Mouse (Mus musculus) stomach, postnatal 0 days (tissue): Measurements from ENCODE around the gene Misp. TPM values are rescaled to one million over a fixed set of nuclear protein-coding genes. Genes with fewer than 3 reads are reported as not detected.

Source experiments
- ATAC-seq: fragments of 200-750 bp; cut with Nextera tagmentation; 2 replicates; pipeline ENCODE4 v1.8.0; 2017; ENCODE audit not compliant: low FRiP score, low TSS enrichment
- DNase-seq: peaks from one replicate; pipeline ENCODE4 v3.0.0-alpha.2; 2016; ENCODE audit warnings: low spot score
- H3K27ac ChIP-seq: fragments of 300-500 bp; sonication (generic); replicated peaks from 2 replicates; pipeline ENCODE4 v1.5.1; 2014; ENCODE audit warnings: mild to moderate bottlenecking, control low read depth
- H3K27me3 ChIP-seq: fragments of 300-500 bp; sonication (generic); 2 replicates; pipeline ENCODE4 v1.6.1; 2014; ENCODE audit warnings: low read length; ENCODE audit not compliant: control insufficient read depth, insufficient read depth
- H3K36me3 ChIP-seq: fragments of 300-500 bp; sonication (generic); 2 replicates; pipeline ENCODE4 v1.6.1; 2014; ENCODE audit warnings: low read length, mixed read lengths; ENCODE audit not compliant: control insufficient read depth, insufficient read depth
- H3K4me1 ChIP-seq: fragments of 300-500 bp; sonication (generic); replicated peaks from 2 replicates; pipeline ENCODE4 v1.6.1; 2014; ENCODE audit warnings: antibody characterized with exemption; ENCODE audit not compliant: control insufficient read depth, insufficient read depth
- H3K4me2 ChIP-seq: fragments of 300-500 bp; sonication (generic); replicated peaks from 2 replicates; pipeline ENCODE4 v1.6.1; 2014; ENCODE audit warnings: low read depth, mild to moderate bottlenecking, control low read depth, moderate library complexity
- H3K4me3 ChIP-seq: fragments of 300-500 bp; sonication (generic); 2 replicates; pipeline ENCODE4 v1.5.1; 2014; ENCODE audit warnings: low read depth, low read length, control low read depth
- H3K9ac ChIP-seq: fragments of 300-500 bp; sonication (generic); 2 replicates; pipeline ENCODE4 v1.6.1; 2014; ENCODE audit warnings: mild to moderate bottlenecking, low read length, control low read depth, mixed read lengths
- H3K9me3 ChIP-seq: fragments of 300-500 bp; sonication (generic); 2 replicates; pipeline ENCODE4 v1.6.1; 2016; ENCODE audit warnings: low read length; ENCODE audit not compliant: control insufficient read depth
- CTCF ChIP-seq: IDR thresholded peaks from 2 replicates; pipeline ENCODE4 v1.5.1; 2016; ENCODE audit warnings: antibody characterized with exemption, low read depth, mild to moderate bottlenecking, moderate library complexity
- EP300 ChIP-seq: optimal IDR thresholded peaks from 2 replicates; pipeline ENCODE3; 2016; ENCODE audit warnings: antibody characterized with exemption
- WGBS: fragments of 180-500 bp; shearing (Covaris S2); extraction: QIAGEN DNeasy Blood & Tissue Kit; methylation state at CpG from one replicate; pipeline ENCODE4 v1.1.7; 2014; 5-methylcytosine and 5-hydroxymethylcytosine counted together
- polyA plus RNA-seq: library from polyadenylated mRNA; unstranded; fragments of >200 nt; fragmentation: Nextera tagmentation; extraction: Ambion mirVana; gene quantifications from 2 replicates; pipeline ENCODE4 v1.2.1, GENCODE M21; 2015

Gene Misp
- polyA plus RNA-seq, 1 experiment from 2014 or later = 58.0 TPM

DNA sequence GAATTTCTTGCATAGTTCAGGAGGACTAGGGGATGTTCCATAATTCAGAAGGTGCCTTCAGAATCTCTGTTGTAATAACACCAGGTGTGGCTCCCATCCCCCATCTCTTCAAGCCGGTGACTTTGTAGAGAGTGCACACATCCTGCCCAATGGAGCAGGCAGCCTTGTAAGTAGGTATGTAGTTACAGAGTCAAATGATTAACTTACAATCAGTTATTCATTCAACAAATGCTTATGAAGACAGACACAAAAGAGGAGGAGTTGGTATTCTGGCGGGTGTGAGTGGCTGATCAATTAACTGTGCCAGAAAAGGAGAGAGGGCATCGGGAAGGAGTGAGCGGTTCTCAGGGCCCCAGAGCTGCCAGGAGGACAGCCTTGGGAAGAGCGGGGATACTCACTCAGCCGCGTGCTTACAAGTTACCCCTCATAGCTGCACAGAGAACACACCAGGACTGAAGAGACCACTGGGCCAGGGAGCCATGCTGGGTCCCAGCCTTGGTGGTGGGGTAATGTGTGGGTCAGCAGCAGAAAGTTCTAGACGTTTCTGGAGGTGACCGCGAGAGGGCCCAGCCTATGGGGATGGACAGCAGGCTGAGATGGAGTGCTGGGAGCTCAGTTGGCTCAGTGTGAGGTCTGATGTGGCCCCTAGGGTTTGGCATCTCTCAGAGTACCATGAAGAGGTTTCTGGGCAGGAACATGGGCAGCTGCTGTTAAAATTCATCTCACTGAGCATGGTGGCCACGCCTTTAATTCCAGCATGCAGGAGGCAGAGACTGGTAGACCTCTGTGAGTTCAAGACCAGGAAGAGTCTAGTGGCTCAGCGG lies 4.9 kb upstream of the Misp start:
- H3K4me3 ChIP-seq = no peak overlapping the region
- no peak overlapping the region for H3K4me2 ChIP-seq
- WGBS = 78% methylated on average over 12 of the region's 12 CpGs
- H3K36me3 ChIP-seq = no peaks in the 10 kb centered on the region
- H3K9me3 ChIP-seq = no peaks in the 10 kb centered on the region
- H3K4me1 ChIP-seq = no peaks in the 10 kb centered on the region
- no peak overlapping the region for H3K27ac ChIP-seq
- DNase-seq = no peak
- no peak overlapping the region for H3K9ac ChIP-seq
- TF ChIP-seq CTCF (no peak), EP300 (no peak)
- no peak for ATAC-seq
- no peaks in the 10 kb centered on the region for H3K27me3 ChIP-seq

DNA sequence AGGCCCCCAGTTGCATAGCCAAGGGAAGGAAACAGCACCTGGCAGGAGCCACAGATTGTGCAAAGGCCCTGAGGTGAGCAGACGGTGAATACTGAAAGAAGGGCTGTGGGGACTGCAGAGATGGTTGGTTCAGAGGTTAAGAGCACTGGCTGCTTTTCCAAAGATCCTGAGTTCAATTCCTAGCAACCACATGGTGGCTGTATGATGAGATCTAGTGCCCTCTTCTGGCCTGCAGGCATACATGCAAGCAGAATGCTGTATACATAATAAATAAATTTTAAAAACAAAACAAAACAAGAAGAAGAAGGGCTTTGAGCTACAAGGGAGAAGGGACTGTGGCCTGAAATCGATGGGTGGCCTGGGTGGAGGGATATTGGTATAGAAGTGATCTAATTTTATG lies 3.7 kb upstream of the Misp start:
- no peak overlapping the region for H3K4me3 ChIP-seq
- H3K27me3 ChIP-seq = no peaks in the 10 kb centered on the region
- H3K9me3 ChIP-seq = no peaks in the 10 kb centered on the region
- H3K27ac ChIP-seq = 0 out of 2 replicates have a peak overlapping the region, but pooled peaks have one; percentile 24
- no peak for DNase-seq
- WGBS = 67% methylated on average over 2 of the region's 2 CpGs
- H3K9ac ChIP-seq = no peak overlapping the region
- H3K4me2 ChIP-seq = no peak overlapping the region
- TF ChIP-seq EP300 (no peak), CTCF (peak; percentile 64)
- no peaks in the 10 kb centered on the region for H3K4me1 ChIP-seq
- ATAC-seq = no peak
- no peaks in the 10 kb centered on the region for H3K36me3 ChIP-seq

GRCm38 (mm10) chr10:79818225-79818624 lies 2.6 kb upstream of the Misp start:
- Histone ChIP-seq H3K4me3 (no peak overlapping the region), H3K4me1 (no peaks in the 10 kb centered on the region), H3K27ac (0 out of 2 replicates have a peak overlapping the region, but pooled peaks have one; percentile 35), H3K27me3 (no peaks in the 10 kb centered on the region), H3K36me3 (no peaks in the 10 kb centered on the region), H3K4me2 (no peak overlapping the region), H3K9me3 (no peaks in the 10 kb centered on the region), H3K9ac (no peak overlapping the region)
- ATAC-seq (peak; percentile 51), DNase-seq (peak; percentile 67)
- no peak for TF ChIP-seq CTCF
- TF ChIP-seq EP300 = no peak
- 44% methylated on average over 4 of the region's 4 CpGs for WGBS

DNA sequence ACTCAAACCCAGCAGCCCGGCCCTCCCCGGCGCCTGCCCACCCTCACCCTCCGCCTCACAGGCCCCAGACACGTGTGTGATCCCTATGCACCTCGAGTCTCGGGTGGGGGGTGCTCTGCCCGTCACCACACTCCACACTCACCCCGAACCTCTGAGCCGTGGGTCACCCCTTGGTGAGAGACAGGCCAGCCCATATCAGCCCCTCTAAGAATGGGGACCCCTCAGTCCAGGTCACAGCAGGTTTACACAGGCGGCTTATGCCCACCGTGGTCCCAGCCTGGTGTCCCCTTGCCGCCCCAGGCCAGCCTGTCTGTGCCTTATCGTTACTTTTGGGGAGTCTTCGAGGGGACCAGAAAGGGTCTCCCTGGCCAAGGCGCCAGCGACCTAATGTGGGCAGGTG lies 1.2 kb upstream of the Misp start:
- 89% methylated on average over 17 of the region's 17 CpGs for WGBS

DNA sequence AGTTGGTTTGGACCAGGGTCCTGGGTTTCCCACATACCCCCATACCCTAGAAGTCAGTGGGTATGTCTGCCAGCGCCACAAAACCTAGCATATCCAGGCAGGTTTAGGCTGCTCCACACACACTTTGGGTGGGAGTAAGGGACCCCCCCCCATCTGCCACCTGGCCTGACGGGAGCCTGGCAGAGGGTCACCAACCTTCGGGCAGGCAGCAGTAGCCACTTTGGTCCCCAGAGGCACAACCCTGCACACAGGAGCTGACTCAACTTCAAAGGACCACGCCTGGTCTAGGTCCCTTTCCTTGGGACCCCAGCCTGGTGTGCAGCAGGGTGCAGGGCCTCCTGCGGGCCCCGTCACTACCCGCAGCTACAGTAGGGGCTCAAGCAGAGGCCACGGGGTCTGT lies 512 bp upstream of the Misp start:
- no peaks in the 10 kb centered on the region for H3K9me3 ChIP-seq

More for the DNA sequence above, 1.2 kb upstream of the Misp start:
- Histone ChIP-seq H3K4me3 (no peak overlapping the region), H3K9ac (no peak overlapping the region), H3K9me3 (no peaks in the 10 kb centered on the region), H3K27me3 (no peaks in the 10 kb centered on the region), H3K4me2 (no peak overlapping the region), H3K4me1 (0 out of 2 replicates have a peak, but pooled peaks cover 4% of the 10 kb centered on the region), H3K36me3 (no peaks in the 10 kb centered on the region), H3K27ac (no peak overlapping the region)
- TF ChIP-seq CTCF (no peak), EP300 (no peak)
- DNase-seq (no peak), ATAC-seq (no peak)

GRCm38 (mm10) chr10:79821731-79822130 lies 942 bp downstream of the Misp start:
- DNase-seq (no peak), ATAC-seq (no peak)
- Histone ChIP-seq H3K27me3 (no peaks in the 10 kb centered on the region), H3K4me3 (peak overlapping the region; percentile 2; the same call in 1 of the 2 replicates), H3K4me2 (peak overlapping the region; percentile 48), H3K4me1 (0 out of 2 replicates have a peak, but pooled peaks cover 7% of the 10 kb centered on the region), H3K36me3 (no peaks in the 10 kb centered on the region), H3K9me3 (no peaks in the 10 kb centered on the region), H3K27ac (peak overlapping the region; percentile 91), H3K9ac (peak overlapping the region; percentile 56)
- TF ChIP-seq EP300 (no peak), CTCF (no peak)
- 80% methylated on average over 12 of the region's 12 CpGs for WGBS

More for the DNA sequence above, 512 bp upstream of the Misp start:
- Histone ChIP-seq H3K4me3 (no peak overlapping the region), H3K4me2 (peak overlapping the region; percentile 23; the same call in 1 of the 2 replicates), H3K27me3 (no peaks in the 10 kb centered on the region), H3K36me3 (no peaks in the 10 kb centered on the region), H3K27ac (peak overlapping the region; percentile 70), H3K9ac (no peak overlapping the region), H3K4me1 (0 out of 2 replicates have a peak, but pooled peaks cover 7% of the 10 kb centered on the region)
- ATAC-seq (no peak), DNase-seq (no peak)
- WGBS = 67% methylated on average over 8 of the region's 8 CpGs
- TF ChIP-seq EP300 (no peak), CTCF (no peak)
